Mouse (Mus musculus) kidney, postnatal 0 days (tissue): Measurements from ENCODE around the gene Crybg2. TPM values are rescaled to one million over a fixed set of nuclear protein-coding genes. Genes with fewer than 3 reads are reported as not detected.

ENCODE experiments used
- ATAC-seq: fragments of 200-750 bp; cut with Nextera tagmentation; replicated peaks from 2 replicates; pipeline ENCODE4 v1.8.0; 2017; ENCODE audit warnings: low read depth, moderate number of reproducible peaks, moderate TSS enrichment, moderate library complexity; ENCODE audit not compliant: low FRiP score
- DNase-seq: peaks from one replicate; pipeline ENCODE4 v3.0.0-alpha.2; 2016; ENCODE audit warnings: low spot score
- H3K27ac ChIP-seq: fragments of 300-500 bp; sonication (generic); 2 replicates; pipeline ENCODE4 v1.5.1; 2014; ENCODE audit warnings: mild to moderate bottlenecking
- H3K27me3 ChIP-seq: fragments of 300-500 bp; sonication (generic); 2 replicates; pipeline ENCODE4 v1.6.1; 2014; ENCODE audit warnings: low read length, mixed read lengths; ENCODE audit not compliant: insufficient read depth
- H3K36me3 ChIP-seq: fragments of 300-500 bp; sonication (generic); 2 replicates; pipeline ENCODE4 v1.6.1; 2014; ENCODE audit warnings: low read length, mixed read lengths; ENCODE audit not compliant: insufficient read depth
- H3K4me1 ChIP-seq: fragments of 300-500 bp; sonication (generic); replicated peaks from 2 replicates; pipeline ENCODE4 v1.6.1; 2014; ENCODE audit warnings: antibody characterized with exemption, low read length, mixed read lengths; ENCODE audit not compliant: insufficient read depth
- H3K4me2 ChIP-seq: fragments of 300-500 bp; sonication (generic); 2 replicates; pipeline ENCODE4 v1.6.1; 2014; ENCODE audit warnings: mild to moderate bottlenecking, low read length, moderate library complexity, mixed read lengths
- H3K4me3 ChIP-seq: fragments of 300-500 bp; sonication (generic); replicated peaks from 2 replicates; pipeline ENCODE4 v1.5.1; 2014; ENCODE audit warnings: low read depth, low read length
- H3K9ac ChIP-seq: fragments of 300-500 bp; sonication (generic); 2 replicates; pipeline ENCODE4 v1.6.1; 2014; ENCODE audit warnings: low read depth, low read length
- H3K9me3 ChIP-seq: fragments of 300-500 bp; sonication (generic); replicated peaks from 2 replicates; pipeline ENCODE4 v1.6.1; 2016; ENCODE audit warnings: low read length, inconsistent platforms, mixed read lengths
- CTCF ChIP-seq: IDR thresholded peaks from 2 replicates; pipeline ENCODE4 v1.5.1; 2016; ENCODE audit warnings: antibody characterized with exemption, low read depth, mild to moderate bottlenecking, moderate library complexity
- WGBS: fragments of 180-500 bp; shearing (Covaris S2); extraction: QIAGEN DNeasy Blood & Tissue Kit; methylation state at CpG from one replicate; pipeline ENCODE4 v1.1.7; 2014; 5-methylcytosine and 5-hydroxymethylcytosine counted together
- polyA plus RNA-seq: library from polyadenylated mRNA; unstranded; fragments of >200 nt; fragmentation: Nextera tagmentation; extraction: Ambion mirVana; gene quantifications from 2 replicates; pipeline ENCODE4 v1.2.1, GENCODE M21; 2015

The Crybg2 gene
- polyA plus RNA-seq, 1 experiment from 2014 or later = 2.8 TPM

DNA sequence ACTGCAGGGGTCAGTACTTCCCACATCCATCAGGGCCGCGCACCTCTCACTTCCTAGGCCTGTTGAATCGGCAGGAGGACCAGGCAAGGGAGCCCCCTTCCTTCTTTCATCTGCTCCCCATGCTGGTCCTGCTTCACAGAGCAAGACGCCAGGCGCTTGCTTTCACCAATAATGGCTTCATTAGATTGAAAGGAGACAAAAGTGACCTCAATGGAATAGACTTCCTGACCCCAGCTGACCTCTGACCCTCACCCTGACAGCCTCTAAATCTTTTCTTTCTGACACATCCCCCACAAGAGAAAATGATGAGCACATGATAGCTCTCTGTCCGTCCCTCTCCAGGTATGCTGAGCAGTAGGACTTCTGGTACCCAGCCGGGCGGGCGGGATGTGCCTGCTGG is 34.8 kb upstream of the Crybg2 start:
- TF ChIP-seq CTCF = no peak
- Histone ChIP-seq H3K4me1 (no peaks in the 10 kb centered on the region), H3K27ac (no peak overlapping the region), H3K4me3 (no peak overlapping the region), H3K36me3 (no peaks in the 10 kb centered on the region), H3K4me2 (no peak overlapping the region), H3K27me3 (no peaks in the 10 kb centered on the region), H3K9me3 (no peaks in the 10 kb centered on the region), H3K9ac (no peak overlapping the region)
- DNase-seq (no peak), ATAC-seq (no peak)
- WGBS = 63% methylated on average over 9 of the region's 9 CpGs

DNA sequence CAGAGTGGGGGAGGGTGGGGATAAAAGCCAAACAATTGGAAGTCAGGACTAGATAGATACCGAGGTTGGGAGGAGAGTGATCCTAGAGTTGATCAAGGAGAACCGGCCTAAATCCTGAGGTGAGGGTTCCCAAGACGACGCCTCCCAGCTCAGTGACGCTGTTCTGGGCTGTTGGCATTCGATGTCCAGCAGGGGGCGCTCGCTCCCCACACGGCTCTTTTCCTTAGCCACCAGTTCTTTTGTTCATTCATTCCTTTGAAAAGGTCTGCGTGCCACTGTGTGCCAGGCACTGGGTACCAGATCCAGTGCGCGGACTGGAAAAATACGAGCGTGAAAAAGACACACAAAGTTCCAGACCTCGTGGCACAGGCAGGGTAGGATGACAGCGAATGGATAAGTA is 24.7 kb upstream of the Crybg2 start:
- H3K27me3 ChIP-seq = no peaks in the 10 kb centered on the region
- H3K9me3 ChIP-seq = no peaks in the 10 kb centered on the region
- H3K4me2 ChIP-seq = no peak overlapping the region
- no peak overlapping the region for H3K9ac ChIP-seq
- TF ChIP-seq CTCF = peak; percentile 99
- no peaks in the 10 kb centered on the region for H3K4me1 ChIP-seq
- ATAC-seq = no peak
- DNase-seq = peak; percentile 66
- no peaks in the 10 kb centered on the region for H3K36me3 ChIP-seq
- no peak overlapping the region for H3K27ac ChIP-seq
- WGBS = 6% methylated on average over 16 of the region's 16 CpGs
- no peak overlapping the region for H3K4me3 ChIP-seq

DNA sequence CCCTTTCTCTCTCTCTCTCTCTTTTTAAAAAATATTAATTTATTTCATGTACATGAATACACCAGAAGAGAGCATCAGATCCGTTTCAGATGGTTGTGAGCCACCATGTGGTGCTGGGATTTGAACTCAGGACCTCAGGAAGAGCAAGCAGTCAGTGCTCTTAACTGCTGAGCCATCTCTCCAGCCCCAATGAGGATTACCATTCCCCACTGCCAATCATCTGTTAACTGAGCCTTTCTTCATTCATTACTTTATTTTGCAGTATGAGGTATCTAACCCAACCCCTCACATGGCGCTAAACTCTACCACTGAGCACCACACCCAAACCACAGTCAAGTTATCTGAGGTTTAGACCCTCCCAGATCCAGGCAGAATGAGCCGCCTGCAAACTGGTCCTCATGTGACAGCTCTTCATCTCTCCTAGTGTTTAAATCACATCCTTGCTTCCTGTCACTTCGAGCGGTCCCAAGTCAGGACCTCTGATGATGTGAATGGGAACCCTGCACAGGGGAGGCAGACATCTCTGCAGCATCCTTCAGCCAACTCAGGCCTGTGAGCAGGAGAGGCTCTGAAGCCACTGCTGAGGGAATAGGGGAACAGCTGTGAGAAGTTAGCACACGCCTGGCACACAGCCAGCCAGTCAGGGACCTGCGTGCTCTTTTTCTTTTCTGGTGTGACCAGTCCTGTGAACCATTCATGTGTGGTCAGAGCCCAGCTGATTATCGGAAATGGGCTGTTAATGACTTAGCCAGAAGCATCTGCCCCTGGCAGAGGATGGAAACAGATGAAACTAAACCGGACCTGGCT is 19.1 kb upstream of the Crybg2 start:
- TF ChIP-seq CTCF = no peak
- Histone ChIP-seq H3K4me3 (no peak overlapping the region), H3K27me3 (no peaks in the 10 kb centered on the region), H3K9ac (no peak overlapping the region), H3K27ac (no peak overlapping the region), H3K36me3 (no peaks in the 10 kb centered on the region), H3K4me1 (no peaks in the 10 kb centered on the region), H3K9me3 (no peaks in the 10 kb centered on the region), H3K4me2 (no peak overlapping the region)
- peak; percentile 69 for DNase-seq
- WGBS = 34% methylated on average over 9 of the region's 9 CpGs
- ATAC-seq = no peak

DNA sequence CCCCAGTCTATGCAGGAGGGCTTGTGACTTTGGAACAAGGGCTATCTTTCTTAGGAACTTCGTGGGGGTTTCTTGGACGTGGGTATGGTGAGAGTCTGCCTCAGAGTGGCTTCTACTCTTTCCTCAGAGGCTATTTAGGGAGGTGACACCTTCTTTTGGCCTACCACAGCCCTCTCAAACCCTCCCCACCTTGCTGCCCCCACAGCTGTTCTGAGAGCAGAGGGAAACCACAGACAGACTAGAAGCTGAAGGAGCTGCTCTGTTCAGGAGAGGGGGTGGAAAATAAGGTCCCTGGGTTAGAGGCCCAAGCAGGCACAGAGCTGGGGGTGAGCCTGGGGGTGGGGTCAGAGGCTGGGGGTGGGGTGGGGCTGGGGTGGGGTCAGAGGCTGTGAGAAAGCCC is 17.6 kb upstream of the Crybg2 start:
- no peak overlapping the region for H3K4me3 ChIP-seq
- DNase-seq = no peak
- no peaks in the 10 kb centered on the region for H3K36me3 ChIP-seq
- H3K4me1 ChIP-seq = no peaks in the 10 kb centered on the region
- no peaks in the 10 kb centered on the region for H3K9me3 ChIP-seq
- ATAC-seq = no peak
- 51% methylated on average over 2 of the region's 2 CpGs for WGBS
- no peaks in the 10 kb centered on the region for H3K27me3 ChIP-seq
- H3K27ac ChIP-seq = no peak overlapping the region
- H3K4me2 ChIP-seq = no peak overlapping the region
- no peak overlapping the region for H3K9ac ChIP-seq
- TF ChIP-seq CTCF = no peak

DNA sequence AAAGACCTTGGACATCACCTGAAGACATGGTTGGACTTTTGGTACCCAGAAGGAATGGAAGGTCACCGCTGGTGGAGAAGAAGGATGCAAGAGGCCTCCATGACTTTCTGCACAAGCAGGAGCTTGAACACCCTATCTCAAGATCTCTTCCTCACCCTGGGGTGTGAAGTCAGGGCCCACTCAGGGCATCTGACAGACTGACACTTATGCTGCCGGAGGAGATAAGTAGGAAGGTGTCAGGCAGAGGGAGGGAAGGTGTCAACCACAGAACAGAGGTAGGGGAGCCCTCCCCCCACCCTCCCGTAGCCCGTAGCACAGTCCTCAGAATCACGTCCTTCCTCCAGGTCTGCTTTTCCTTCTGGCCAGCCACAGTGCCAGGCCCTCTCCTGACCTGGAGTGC is 13.0 kb upstream of the Crybg2 start:
- DNase-seq (no peak), ATAC-seq (no peak)
- Histone ChIP-seq H3K9me3 (no peaks in the 10 kb centered on the region), H3K27me3 (no peaks in the 10 kb centered on the region), H3K36me3 (no peaks in the 10 kb centered on the region), H3K4me2 (no peak overlapping the region), H3K9ac (no peak overlapping the region), H3K27ac (no peak overlapping the region), H3K4me3 (no peak overlapping the region), H3K4me1 (no peaks in the 10 kb centered on the region)
- TF ChIP-seq CTCF = no peak
- WGBS = 55% methylated on average over 5 of the region's 5 CpGs

DNA sequence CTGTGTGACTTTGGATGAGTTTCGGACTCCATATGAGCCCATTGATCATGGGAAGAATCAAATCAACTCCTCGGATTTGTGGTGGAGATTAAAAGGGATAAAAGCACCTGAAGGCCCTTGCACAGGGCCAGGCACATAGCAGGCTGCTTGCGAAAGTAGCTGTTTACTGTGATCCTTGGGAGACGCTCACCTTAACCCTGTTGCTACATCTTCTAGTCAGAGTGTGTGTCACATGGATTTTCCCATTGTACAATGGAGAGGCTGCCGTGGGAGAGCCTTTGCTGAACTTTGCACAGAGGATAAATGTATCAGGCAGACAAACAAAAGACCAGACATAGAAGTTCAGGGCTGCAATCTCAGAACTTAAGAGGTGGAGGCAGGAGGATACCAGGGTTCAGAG is 8.7 kb upstream of the Crybg2 start:
- DNase-seq (no peak), ATAC-seq (no peak)
- no peak overlapping the region for H3K4me2 ChIP-seq
- TF ChIP-seq CTCF = no peak
- H3K4me3 ChIP-seq = no peak overlapping the region
- H3K9me3 ChIP-seq = no peaks in the 10 kb centered on the region
- no peaks in the 10 kb centered on the region for H3K27me3 ChIP-seq
- H3K36me3 ChIP-seq = no peaks in the 10 kb centered on the region
- H3K27ac ChIP-seq = no peak overlapping the region
- no peaks in the 10 kb centered on the region for H3K4me1 ChIP-seq
- H3K9ac ChIP-seq = no peak overlapping the region
- WGBS = 79% methylated on average over 5 of the region's 5 CpGs

DNA sequence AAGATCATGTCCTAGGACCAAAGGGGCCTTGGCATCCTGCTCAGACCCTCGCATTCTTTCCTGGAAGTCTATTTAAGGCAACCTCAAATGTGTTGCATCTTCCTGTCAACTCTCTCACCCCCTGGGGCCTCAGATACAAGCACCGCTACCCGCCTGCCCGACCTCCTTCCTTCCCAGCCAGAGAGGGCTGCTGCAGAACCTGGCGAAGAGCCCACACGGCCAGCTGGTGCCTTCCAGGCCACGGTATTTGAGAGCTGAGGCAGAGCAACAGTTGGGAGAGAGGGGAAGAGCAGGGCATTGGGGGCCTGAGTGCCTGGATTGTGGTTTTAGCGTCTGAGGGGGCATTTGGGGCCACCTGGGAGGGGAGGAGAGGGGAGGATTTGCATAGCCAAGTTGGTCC is 8.1 kb upstream of the Crybg2 start:
- DNase-seq = peak; percentile 33
- 26% methylated on average over 8 of the region's 8 CpGs for WGBS

More for the DNA sequence above, 8.1 kb upstream of the Crybg2 start:
- no peaks in the 10 kb centered on the region for H3K27me3 ChIP-seq
- H3K27ac ChIP-seq = no peak overlapping the region
- no peak for TF ChIP-seq CTCF
- H3K4me2 ChIP-seq = no peak overlapping the region
- ATAC-seq = no peak
- H3K4me1 ChIP-seq = no peaks in the 10 kb centered on the region
- H3K9ac ChIP-seq = no peak overlapping the region
- no peaks in the 10 kb centered on the region for H3K9me3 ChIP-seq
- H3K36me3 ChIP-seq = no peaks in the 10 kb centered on the region
- H3K4me3 ChIP-seq = no peak overlapping the region
